Mouse (Mus musculus) urinary bladder, adult 2 months (tissue): Measurements from ENCODE around the gene Zfp36l3. TPM values are rescaled to one million over a fixed set of nuclear protein-coding genes. Genes with fewer than 3 reads are reported as not detected.
"Not testable (repeated sequence)": the region's sequence is repeated elsewhere in the genome, so short reads cannot be mapped to it uniquely, and the experiment has no call there.

Source experiments
- DNase-seq: peaks from one replicate; pipeline ENCODE4 v3.0.0; 2022; ENCODE audit warnings: low spot score
- polyA plus RNA-seq: library from polyadenylated mRNA; depleted of rRNA; stranded (reverse); fragments of >200 nt; gene quantifications from 2 replicates; pipeline ENCODE4 v1.2.3, GENCODE M21; 2012; rRNA removed

Zfp36l3 gene
- 0.04 TPM in 1 of 2 replicates, not detected in the other for polyA plus RNA-seq

DNA sequence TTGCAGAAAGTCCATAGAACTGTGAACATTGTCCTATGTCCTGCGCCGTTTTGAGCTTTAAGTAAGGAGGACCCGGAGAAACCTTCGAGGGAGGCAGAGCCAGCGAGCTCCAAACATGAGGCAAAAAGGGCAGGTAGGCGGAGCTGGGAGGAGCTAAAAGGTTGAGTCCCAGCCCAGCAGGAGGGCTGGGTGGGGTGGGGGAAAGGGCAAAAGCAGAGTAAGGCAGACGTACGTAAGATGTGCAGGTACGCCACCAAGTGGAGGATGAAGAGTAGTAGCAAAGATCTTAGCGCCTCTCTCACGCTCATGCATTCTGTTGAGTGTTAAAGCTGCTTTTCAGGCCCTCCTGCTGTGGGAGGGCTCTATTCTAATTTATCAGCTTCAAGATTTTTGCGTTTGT is at the start of gene Zfp36l3:
TSS of gene Zfp36l3 (minus strand) at position 119 of the 400 bp plus-strand sequence.
- DNase-seq, result no peak

DNA sequence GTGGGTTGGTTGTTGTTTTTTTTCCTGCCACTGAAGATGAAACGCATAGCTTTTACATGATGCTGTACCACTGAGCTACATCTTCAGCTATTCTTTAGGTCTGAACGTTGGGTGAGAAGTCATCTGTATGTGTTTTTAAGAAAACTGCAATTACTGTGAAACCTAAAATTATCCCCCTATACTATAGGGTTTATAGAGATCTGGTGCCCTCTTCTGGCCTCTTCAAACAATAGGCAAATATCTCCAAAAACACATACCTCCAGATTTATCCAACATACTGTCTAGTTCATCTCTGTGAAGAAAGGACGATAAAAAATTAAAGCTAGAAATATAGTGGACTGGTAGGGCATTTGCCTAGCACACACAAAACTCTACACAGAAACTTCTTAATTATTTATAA is 22.9 kb upstream of the Zfp36l3 start:
- DNase-seq, result no peak

DNA sequence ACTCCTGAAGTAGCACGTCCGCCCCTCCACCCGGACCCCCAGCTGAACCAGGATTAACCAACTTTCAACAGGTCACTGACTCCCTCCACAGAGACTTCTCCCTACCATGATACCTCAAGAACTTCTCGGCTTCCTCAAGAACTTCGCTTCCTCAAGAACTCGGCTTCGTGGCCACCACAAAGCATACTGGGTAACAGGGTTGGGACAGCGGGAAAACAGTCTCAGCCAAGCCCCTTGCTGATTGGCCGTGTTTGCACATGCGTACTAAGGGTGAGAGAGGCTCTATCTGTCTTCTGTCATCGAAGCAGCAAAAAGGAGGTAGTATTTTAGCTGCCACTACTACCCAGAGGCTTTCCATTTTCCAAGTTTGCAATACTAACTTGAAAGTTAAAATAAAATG is 21.3 kb upstream of the Zfp36l3 start, which contains the start of gene Xlr:
TSS of gene Xlr (minus strand) at position 188 of the 400 bp plus-strand sequence.
- DNase-seq, result not testable (repeated sequence)

DNA sequence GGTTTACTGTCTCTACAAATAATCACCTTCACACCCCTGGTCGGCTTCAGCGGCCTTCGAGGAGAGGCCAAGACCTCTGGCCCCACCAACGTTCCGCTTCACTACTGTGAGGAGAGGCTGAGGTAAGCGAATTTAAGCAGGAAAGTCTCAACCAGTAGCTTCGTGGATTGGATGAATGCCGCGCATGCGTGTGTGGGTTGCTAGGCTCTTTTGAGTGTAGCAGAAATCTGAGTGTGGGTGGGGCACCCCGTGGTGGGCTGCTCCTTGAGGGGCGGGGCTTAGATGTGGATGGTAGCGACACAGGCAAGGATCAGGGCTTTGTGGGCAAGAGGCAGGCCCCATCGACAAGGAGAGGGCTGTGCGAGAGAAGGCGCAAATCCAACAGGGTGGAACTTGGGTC is 18.5 kb downstream of the Zfp36l3 start, which contains the start of gene 1700013H16Rik:
TSS of gene 1700013H16Rik (minus strand) at position 96 of the 400 bp plus-strand sequence.
- no peak for DNase-seq

DNA sequence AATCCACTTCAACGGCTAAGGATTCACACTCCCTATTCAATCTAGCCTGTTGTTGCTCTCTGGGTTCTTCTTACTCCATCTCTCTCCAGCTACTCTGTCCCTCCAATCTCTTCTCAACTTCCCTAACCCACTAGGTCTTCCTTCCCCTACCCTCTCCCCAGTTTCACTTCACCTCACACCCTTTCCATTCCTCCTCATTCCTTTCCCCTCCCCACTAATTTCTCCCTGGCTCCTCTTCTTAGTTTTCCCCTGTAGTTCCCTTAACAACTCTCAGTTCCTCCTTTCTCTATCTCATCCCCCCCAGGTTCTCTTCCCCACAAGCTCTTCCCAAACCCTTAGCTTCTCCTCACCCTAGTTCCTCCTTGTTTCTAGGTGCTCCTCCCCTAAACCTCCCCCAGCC is 23.3 kb downstream of the Zfp36l3 start:
- DNase-seq, result no peak

DNA sequence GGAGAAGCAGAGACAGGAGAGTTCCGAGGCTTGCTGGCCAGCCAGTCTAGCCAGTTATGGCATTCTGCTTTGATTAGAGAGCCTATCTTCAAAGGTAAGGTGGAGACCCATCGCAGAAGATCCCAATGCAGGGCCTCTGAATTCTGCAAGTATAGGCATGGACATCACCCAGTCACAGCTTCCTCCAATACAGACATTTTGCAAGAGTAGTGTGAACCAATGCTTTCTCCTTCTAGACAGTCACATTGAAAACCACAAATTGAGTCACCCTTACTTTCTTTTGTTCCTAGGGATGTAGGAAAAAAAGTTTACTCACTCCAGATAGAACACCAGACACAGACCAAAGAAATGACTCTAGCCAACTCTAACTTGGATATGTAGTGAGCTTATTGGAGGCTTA is 47.2 kb downstream of the Zfp36l3 start:
- no peak for DNase-seq

DNA sequence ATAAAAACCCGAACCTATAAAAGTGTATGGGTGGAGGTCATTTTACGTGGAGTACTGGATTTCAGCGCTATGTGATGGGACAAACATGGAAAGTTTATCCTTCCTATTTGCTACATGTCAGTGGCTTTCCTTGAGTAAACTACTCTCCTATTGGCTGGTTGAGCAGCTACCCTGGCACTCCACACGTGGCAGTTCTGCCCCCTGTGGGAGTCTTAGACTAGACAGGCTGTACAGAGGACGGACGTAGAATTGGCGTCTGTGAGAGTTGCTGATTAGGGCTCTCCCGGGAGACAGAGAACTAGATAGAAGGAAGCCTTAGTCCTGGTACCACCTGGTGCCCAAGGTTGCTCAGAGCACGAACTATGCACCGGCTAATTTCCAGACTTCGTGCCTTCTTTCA is 51.6 kb downstream of the Zfp36l3 start, which contains the start of gene 4930502E18Rik:
TSS of gene 4930502E18Rik (plus strand) at position 231 of the 400 bp plus-strand sequence.
- DNase-seq, result no peak

Other genes with a start within 250 kb of the Zfp36l3 start
- gene Rtl8c, start 168.4 kb downstream of the Zfp36l3 start, polyA plus RNA-seq, result 42.6 and 46.4 TPM in 2 replicates
- gene Gm14597, start 167.4 kb downstream of the Zfp36l3 start, polyA plus RNA-seq, result not detected in 2 replicates
- gene Rtl8a, start 132.7 kb downstream of the Zfp36l3 start, polyA plus RNA-seq, result 59.1 and 59.8 TPM in 2 replicates
- gene Rtl8b, start 106.0 kb downstream of the Zfp36l3 start, polyA plus RNA-seq, result 71.0 and 76.2 TPM in 2 replicates
- not detected in 2 replicates for gene 4930502E18Rik, start 51.6 kb downstream of the Zfp36l3 start, polyA plus RNA-seq
- gene 1700013H16Rik, start 18.6 kb downstream of the Zfp36l3 start, polyA plus RNA-seq, result not detected in 2 replicates
- gene Xlr, start 21.3 kb upstream of the Zfp36l3 start, polyA plus RNA-seq, result 1.2 and 2.2 TPM in 2 replicates